Mouse (Mus musculus) adrenal gland, postnatal 36 days (tissue): ENCODE data around the gene Lysmd4. TPM values are rescaled to one million over a fixed set of nuclear protein-coding genes. Genes with fewer than 3 reads are reported as not detected.

Experiments used
- DNase-seq, 2 experiments: peaks; one replicate each; pipeline ENCODE4 v3.0.0; 2021; ENCODE audit warnings: mixed read lengths in 1 of 2
- long read RNA-seq, 2 experiments: library from polyadenylated mRNA; stranded (forward); transcript quantifications; one replicate each; pipeline ENCODE4 v2.0.0; 2021; ENCODE audit warnings: borderline sequencing depth in 2 of 2
- total RNA-seq, 2 experiments: library from RNA; stranded (reverse); gene quantifications; 2 replicates each; pipeline ENCODE4 v1.2.3; 2021

The Lysmd4 gene
- 10 to 100 TPM in 1 of 2 experiments, 1 to 10 TPM in 1; 9.0 to 10.4 TPM for total RNA-seq
- long read RNA-seq, experiment 1, transcript Lysmd4-201 (3 exons, 2,898 nt), result major isoform, 12 of 18 reads
- long read RNA-seq, experiment 1, partial matches to known transcripts, result 3 of 18 reads
- long read RNA-seq, experiment 1, other reads (novel, unspliced or antisense), result 1 of 18 reads
- long read RNA-seq, experiment 2, partial matches to known transcripts, result 0 of 7 reads
- long read RNA-seq, experiment 2, other reads (novel, unspliced or antisense), result 3 of 7 reads

- peak; percentile 98 to 99 for DNase-seq
Observed at GRCm38 (mm10) chr7:67222220-67222862, at the start of gene Lysmd4. Gene Lysmd4, plus strand, starts transcription at chr7:67222544.

GRCm38 (mm10) chr7:67173522-67174195 lies 48.7 kb upstream of the Lysmd4 start:
- DNase-seq, result peak in 1 of 2 experiments; percentile 22

- DNase-seq, result no peak
Observed at GRCm38 (mm10) chr7:67183786-67184185, 38.6 kb upstream of the Lysmd4 start.

GRCm38 (mm10) chr7:67199412-67199811 lies 22.9 kb upstream of the Lysmd4 start:
- DNase-seq, result peak; percentile 78 to 86

- DNase-seq, result peak; percentile 29 to 41
Observed at GRCm38 (mm10) chr7:67203625-67204024, 18.7 kb upstream of the Lysmd4 start.

- no peak for DNase-seq
Observed at GRCm38 (mm10) chr7:67205734-67206425, 16.5 kb upstream of the Lysmd4 start.

- no peak for DNase-seq
Observed at GRCm38 (mm10) chr7:67206496-67206895, 15.8 kb upstream of the Lysmd4 start.

- no peak for DNase-seq
Observed at GRCm38 (mm10) chr7:67207701-67208100, 14.6 kb upstream of the Lysmd4 start.

- DNase-seq, result no peak
Observed at GRCm38 (mm10) chr7:67208317-67208716, 14.0 kb upstream of the Lysmd4 start.

GRCm38 (mm10) chr7:67210004-67210833 lies 12.1 kb upstream of the Lysmd4 start:
- DNase-seq, result no peak

- DNase-seq, result no peak
Observed at GRCm38 (mm10) chr7:67211341-67211740, 11.0 kb upstream of the Lysmd4 start.

- DNase-seq, result peak; percentile 12 to 28
Observed at GRCm38 (mm10) chr7:67211971-67212370, 10.4 kb upstream of the Lysmd4 start.

- no peak for DNase-seq
Observed at GRCm38 (mm10) chr7:67213589-67213988, 8.8 kb upstream of the Lysmd4 start.

- DNase-seq, result peak; percentile 31 to 41
Observed at GRCm38 (mm10) chr7:67216351-67216750, 6.0 kb upstream of the Lysmd4 start.

GRCm38 (mm10) chr7:67217025-67217424 lies 5.3 kb upstream of the Lysmd4 start:
- DNase-seq, result peak; percentile 76 to 86

- DNase-seq, result no peak
Observed at GRCm38 (mm10) chr7:67225943-67226625, 3.7 kb downstream of the Lysmd4 start.

GRCm38 (mm10) chr7:67227538-67227937 lies 5.2 kb downstream of the Lysmd4 start:
- no peak for DNase-seq

- no peak for DNase-seq
Observed at GRCm38 (mm10) chr7:67228390-67228789, 6.0 kb downstream of the Lysmd4 start.

GRCm38 (mm10) chr7:67228891-67229602 lies 6.7 kb downstream of the Lysmd4 start:
- DNase-seq, result peak; percentile 63 to 77

- DNase-seq, result no peak
Observed at GRCm38 (mm10) chr7:67229701-67230100, 7.4 kb downstream of the Lysmd4 start.
